Mouse (Mus musculus) CH12.LX (cell line): ENCODE data around the gene Nhlh1. TPM values are rescaled to one million over a fixed set of nuclear protein-coding genes. Genes with fewer than 3 reads are reported as not detected.
A peak's percentile ranks its signal among the peaks of the same experiment; 100 is the strongest.

ENCODE experiments used
- DNase-seq: peaks from one replicate; pipeline ENCODE4 v3.0.0-alpha.2; 2013; ENCODE audit errors: extremely low read depth
- H3K27ac ChIP-seq: 2 replicates; pipeline ENCODE4 v1.5.1; 2012; ENCODE audit warnings: low read depth, mild to moderate bottlenecking, control low read depth, moderate library complexity; ENCODE audit not compliant: insufficient read depth
- H3K27me3 ChIP-seq: replicated peaks from 2 replicates; pipeline ENCODE3; 2012; ENCODE audit warnings: inconsistent platforms
- H3K36me3 ChIP-seq, 2 experiments: replicated peaks in 1 of 2; 2 replicates each; pipeline versions ENCODE3 to v1.6.1; 2012; ENCODE audit warnings: inconsistent platforms in 1 of 2, low read length in 1 of 2, mild to moderate bottlenecking in 1 of 2, mixed read lengths in 1 of 2, moderate library complexity in 1 of 2; ENCODE audit not compliant: control insufficient read depth in 1 of 2, insufficient read depth in 1 of 2
- H3K4me1 ChIP-seq, 2 experiments: 2 replicates each; pipeline ENCODE4 v1.6.1; 2012; ENCODE audit warnings: inconsistent platforms in 1 of 2, moderate library complexity in 1 of 2; ENCODE audit not compliant: insufficient read depth in 2 of 2, control insufficient read depth in 1 of 2
- H3K4me2 ChIP-seq: 2 replicates; pipeline ENCODE4 v1.6.1; 2012; ENCODE audit warnings: low read depth, mild to moderate bottlenecking, control low read depth; ENCODE audit not compliant: poor library complexity, insufficient read depth, severe bottlenecking
- H3K4me3 ChIP-seq, 3 experiments: fragments of 150-350 bp in 1 of 3; sonication (generic) in 1 of 3; replicated peaks in 1 of 3; 2 replicates each; pipeline versions ENCODE3 to v1.5.1; 2011 to 2012; ENCODE audit warnings: low read depth in 2 of 3, low read length in 2 of 3, mild to moderate bottlenecking in 2 of 3, moderate library complexity in 2 of 3, control low read depth in 1 of 3, improper control_type of control experiment in 1 of 3, inconsistent platforms in 1 of 3, mixed read lengths in 1 of 3; ENCODE audit not compliant: poor library complexity in 1 of 3
- H3K79me2 ChIP-seq: replicated peaks from 2 replicates; pipeline ENCODE4 v1.6.1; 2012; ENCODE audit warnings: mild to moderate bottlenecking, moderate library complexity; ENCODE audit not compliant: control insufficient read depth, poor library complexity, insufficient read depth, severe bottlenecking; ENCODE audit errors: extremely low read depth
- H3K9ac ChIP-seq: 2 replicates; pipeline ENCODE4 v1.6.1; 2012; ENCODE audit warnings: low read depth, mild to moderate bottlenecking, control low read depth, moderate library complexity; ENCODE audit not compliant: insufficient read depth
- H3K9me3 ChIP-seq: replicated peaks from 2 replicates; pipeline ENCODE3; 2012; ENCODE audit warnings: low read length, inconsistent platforms, mixed read lengths
- CHD1 ChIP-seq: IDR thresholded peaks from 2 replicates; pipeline ENCODE4 v1.6.1; 2012; ENCODE audit warnings: low read depth, low read length, improper control_type of control experiment, inconsistent platforms
- ELF1 ChIP-seq: IDR thresholded peaks from 2 replicates; pipeline ENCODE4 v1.6.1; 2014; ENCODE audit warnings: low read depth, mild to moderate bottlenecking, inconsistent platforms, low read length, improper control_type of control experiment
- ETS1 ChIP-seq: conservative IDR thresholded peaks from 2 replicates; pipeline ENCODE4 v1.6.1; 2012; ENCODE audit warnings: low read depth, mild to moderate bottlenecking, inconsistent platforms, low read length, improper control_type of control experiment, moderate library complexity
- MAZ ChIP-seq: IDR thresholded peaks from 2 replicates; pipeline ENCODE4 v1.6.1; 2012; ENCODE audit warnings: low read depth, mild to moderate bottlenecking, inconsistent platforms, low read length, improper control_type of control experiment, moderate library complexity
- NELFE ChIP-seq: IDR thresholded peaks from 2 replicates; pipeline ENCODE4 v1.6.1; 2011; ENCODE audit warnings: low read depth, low read length, improper control_type of control experiment
- POLR2A ChIP-seq: IDR thresholded peaks from 2 replicates; pipeline ENCODE4 v1.6.1; 2011; ENCODE audit warnings: low read depth, mild to moderate bottlenecking, improper control_type of control experiment, low read length
- RAD21 ChIP-seq: IDR thresholded peaks from 2 replicates; pipeline ENCODE4 v1.6.1; 2011; ENCODE audit warnings: low read depth, mild to moderate bottlenecking, low read length, improper control_type of control experiment, moderate library complexity
- RCOR1 ChIP-seq: conservative IDR thresholded peaks from 2 replicates; pipeline ENCODE4 v1.6.1; 2012; ENCODE audit warnings: low read depth, mild to moderate bottlenecking, inconsistent platforms, low read length, improper control_type of control experiment
- TCF12 ChIP-seq: IDR thresholded peaks from 2 replicates; pipeline ENCODE4 v1.6.1; 2014; ENCODE audit warnings: low read depth, mild to moderate bottlenecking, inconsistent platforms, low read length, improper control_type of control experiment
- USF1 ChIP-seq: IDR thresholded peaks from 2 replicates; pipeline ENCODE4 v1.6.1; 2014; ENCODE audit warnings: low read depth, mild to moderate bottlenecking, inconsistent platforms, low read length, improper control_type of control experiment
- ZC3H11A ChIP-seq: IDR thresholded peaks from 2 replicates; pipeline ENCODE4 v1.6.1; 2012; ENCODE audit warnings: low read depth, mild to moderate bottlenecking, inconsistent platforms, low read length, improper control_type of control experiment
- ZMIZ1 ChIP-seq: IDR thresholded peaks from 2 replicates; pipeline ENCODE4 v1.6.1; 2012; ENCODE audit warnings: low read depth, mild to moderate bottlenecking, inconsistent platforms, low read length, improper control_type of control experiment
- ZNF384 ChIP-seq: IDR thresholded peaks from 2 replicates; pipeline ENCODE4 v1.6.1; 2012; ENCODE audit warnings: low read depth, low read length, improper control_type of control experiment, inconsistent platforms
- dilution Hi-C: fragments of 300-500 bp; cut with MboI; formaldehyde crosslinking; loops from 2 replicates; pipeline ENCODE4 v1.14.3; 2020; ENCODE audit warnings: low sequenced_read_pairs; ENCODE audit not compliant: extremely low pct_unique_long_range_greater_than_20kb, extremely low pct_ligation_motif_present
- in situ Hi-C: fragments of 300-500 bp; cut with MboI; formaldehyde crosslinking; loops from 3 replicates; pipeline ENCODE4 v1.14.3; 2019; ENCODE audit warnings: low sequenced_read_pairs, low pct_ligation_motif_present, low pct_unique_long_range_greater_than_20kb, mixed read lengths
- polyA plus RNA-seq: library from polyadenylated mRNA; unstranded; fragments of >175 nt; gene quantifications from 2 replicates; pipeline ENCODE4 v1.2.1, GENCODE M21; 2012; ENCODE audit warnings: low read depth; ENCODE audit not compliant: insufficient read length
- total RNA-seq, 2 experiments: library from RNA; depleted of rRNA; stranded (reverse); fragments of 300-350 nt in 1 of 2; fragments of >200 nt in 1 of 2; gene quantifications; 2 replicates each; pipeline ENCODE4 v1.2.3; 2012 to 2014

The Nhlh1 gene
- total and polyA plus RNA-seq, 3 experiments = not detected

DNA sequence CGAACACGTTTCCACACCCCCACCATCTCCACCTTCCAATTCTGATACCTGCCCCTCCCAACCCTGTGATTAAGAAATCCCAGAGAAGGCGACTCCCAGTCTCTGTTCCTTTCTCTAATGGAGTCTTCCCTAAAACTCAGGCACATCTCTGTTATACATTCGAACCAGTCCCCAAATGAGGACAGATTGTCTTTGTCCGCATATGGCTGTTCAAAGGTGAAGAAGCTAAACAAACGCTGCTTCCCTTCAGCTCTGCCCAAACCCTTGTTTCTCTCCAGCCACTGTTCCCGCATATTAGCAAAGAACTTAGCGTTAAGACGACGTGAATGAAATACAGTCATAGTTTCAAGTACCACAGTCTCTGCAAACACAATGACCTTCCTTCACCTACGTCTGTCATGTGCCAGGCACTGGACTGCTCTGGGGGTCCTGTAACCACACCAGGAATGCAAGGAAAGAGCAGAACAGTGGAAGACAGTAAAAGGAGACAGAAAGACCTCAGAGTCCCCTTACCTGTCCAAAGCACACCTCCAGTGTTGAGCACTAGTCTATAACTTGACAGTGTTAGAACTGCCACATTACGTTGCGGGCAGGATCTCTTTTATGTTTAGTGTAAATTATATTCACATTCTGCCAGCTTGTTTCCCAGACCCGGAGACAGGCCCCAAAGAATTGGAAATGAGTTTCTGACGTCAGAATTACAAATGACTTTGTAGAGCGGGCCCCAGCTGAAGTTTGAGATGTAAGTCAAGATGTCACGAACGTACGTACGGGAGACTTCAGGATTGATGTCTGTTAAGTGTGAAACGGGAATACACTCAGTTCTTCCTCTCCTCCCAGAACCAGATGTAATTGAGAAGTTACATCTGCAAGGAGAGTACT, 28.7 kb downstream of the Nhlh1 start, which contains the start of gene Vangl2:
Gene Vangl2, minus strand, starts transcription at position 51 of the 882 bp plus-strand sequence.
- H3K36me3 ChIP-seq = peaks cover 0 to 2% of the 10 kb centered on the region in 2 experiments
- in situ Hi-C loops = loop anchor here (25.0 kb wide), 1 partner anchor 284 kb away; no protein-coding TSS in a partner anchor
- H3K4me2 ChIP-seq = peak within 1 kb of the TSS; percentile 21
- no peaks in the 10 kb centered on the region for H3K79me2 ChIP-seq
- no peaks in the 10 kb centered on the region for H3K9me3 ChIP-seq
- H3K4me1 ChIP-seq = peaks cover 7 to 32% of the 10 kb centered on the region in 2 experiments; a peak in 3 of 4 replicates
- dilution Hi-C loops = no loop called here
- DNase-seq = no peak
- TF ChIP-seq TCF12 = no peak
- no peak for TF ChIP-seq CHD1
- no peak for TF ChIP-seq NELFE
- TF ChIP-seq ZNF384 = no peak
- TF ChIP-seq ETS1 = no peak
- no peak for TF ChIP-seq ZMIZ1
- TF ChIP-seq, all 38 proteins: peak for 0
- no peaks in the 10 kb centered on the region for H3K27me3 ChIP-seq
- no peak within 1 kb of the TSS for H3K27ac ChIP-seq
- peak within 1 kb of the TSS; percentile 35 to 83 (median 36) for H3K4me3 ChIP-seq
- H3K9ac ChIP-seq = peak within 1 kb of the TSS; percentile 45

DNA sequence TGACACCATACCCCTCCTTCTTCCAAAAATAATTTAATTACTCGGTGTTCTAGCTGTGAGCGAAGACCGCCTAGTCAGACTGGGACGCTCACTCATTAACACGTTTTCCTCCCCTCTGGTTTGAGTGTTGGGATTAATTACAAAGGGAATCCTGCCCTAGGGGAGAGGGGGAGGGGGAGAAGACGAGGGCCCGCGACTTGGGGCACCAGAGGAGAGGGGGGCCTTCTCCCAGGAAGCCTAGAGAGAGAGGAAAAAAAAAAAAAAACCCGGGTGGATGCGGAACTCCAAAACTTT, 29.6 kb downstream of the Nhlh1 start:
- H3K79me2 ChIP-seq = no peaks in the 10 kb centered on the region
- peak overlapping the region in 1 of 3 experiments; percentile 83 for H3K4me3 ChIP-seq
- no peak overlapping the region for H3K27ac ChIP-seq
- dilution Hi-C loops = no loop called here
- in situ Hi-C loops = loop anchor here (25.0 kb wide), 1 partner anchor 285 kb away; no protein-coding TSS in a partner anchor
- DNase-seq = no peak
- no peaks in the 10 kb centered on the region for H3K27me3 ChIP-seq
- peaks cover 7 to 34% of the 10 kb centered on the region in 2 experiments; a peak in 3 of 4 replicates for H3K4me1 ChIP-seq
- H3K36me3 ChIP-seq = peaks cover 0 to 4% of the 10 kb centered on the region in 2 experiments
- peak overlapping the region; percentile 45 for H3K9ac ChIP-seq
- H3K4me2 ChIP-seq = peak overlapping the region; percentile 21
- TF ChIP-seq MAZ (no peak), RCOR1 (no peak), ETS1 (no peak), RAD21 (no peak), USF1 (no peak), POLR2A (no peak), ZC3H11A (no peak), ELF1 (no peak)
- no peaks in the 10 kb centered on the region for H3K9me3 ChIP-seq
